Mouse (Mus musculus): Measurements from ENCODE around the gene Tmem86a.
"Not testable (repeated sequence)": the region's sequence is repeated elsewhere in the genome, so short reads cannot be mapped to it uniquely, and the experiment has no call there.

Gene Tmem86a

DNA sequence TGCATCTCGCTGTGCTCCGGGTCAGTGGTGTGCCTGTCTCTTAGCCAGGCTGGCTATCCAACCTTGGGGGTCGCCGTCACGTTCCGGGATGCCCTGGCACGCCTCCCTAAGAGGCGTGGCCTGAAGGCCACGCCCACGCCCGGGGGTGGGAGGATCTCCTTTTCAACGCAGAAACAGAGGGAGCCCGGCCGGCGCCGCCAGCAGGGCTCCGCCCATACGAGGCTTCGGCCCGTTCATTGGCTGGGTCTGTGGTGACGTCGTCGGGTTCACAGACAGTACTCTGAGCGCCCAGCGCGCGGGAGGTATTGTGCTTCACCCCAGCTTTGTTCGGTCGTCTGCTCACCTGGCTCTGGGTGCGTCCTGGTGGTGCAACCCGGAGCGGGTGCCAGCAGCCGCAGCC is at the start of gene Tmem86a:
TSS of gene Tmem86a (plus strand) at position 236 of the 400 bp plus-strand sequence.
- DNase-seq (ENCODE audit: low spot score) = peak; percentile 85

- DNase-seq (ENCODE audit: low spot score) = no peak
Observed at GRCm38 (mm10) chr7:47000644-47000983, 49.8 kb upstream of the Tmem86a start.

DNA sequence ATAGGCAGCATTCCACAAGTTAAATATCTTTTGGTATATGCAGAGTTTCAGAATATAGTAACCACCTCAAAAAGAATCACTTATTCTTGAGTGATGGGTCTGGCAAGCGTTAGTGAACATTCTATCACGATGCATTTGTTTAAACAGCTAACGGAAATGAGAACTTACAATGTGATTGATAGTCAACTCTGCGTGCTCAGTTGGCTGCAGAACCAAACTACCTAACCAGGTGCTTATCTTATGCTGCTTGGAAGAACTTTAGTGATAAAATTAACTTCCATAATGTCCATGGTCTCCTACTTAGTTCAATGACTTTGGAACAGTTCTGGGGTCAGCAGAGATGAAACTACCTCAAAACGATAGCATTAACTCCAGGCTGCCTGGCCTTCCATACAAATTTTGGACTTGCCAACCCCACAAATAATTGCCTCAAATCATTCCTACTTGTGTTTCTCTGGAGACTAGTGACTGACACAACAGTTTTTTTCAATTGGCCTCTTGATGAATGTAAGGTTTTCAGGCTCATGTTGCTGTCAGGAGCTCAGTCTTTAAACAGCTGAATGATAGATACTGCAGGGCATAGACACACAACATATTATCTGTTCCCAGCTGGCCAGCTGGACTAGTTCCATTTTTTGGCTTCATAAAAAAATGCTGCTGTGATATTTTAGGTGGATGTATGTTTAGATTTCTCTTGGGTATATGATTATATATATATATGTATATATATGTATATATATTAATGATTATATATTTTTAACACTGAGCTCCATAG is 49.1 kb upstream of the Tmem86a start:
- no peak for DNase-seq (ENCODE audit: low spot score)

DNA sequence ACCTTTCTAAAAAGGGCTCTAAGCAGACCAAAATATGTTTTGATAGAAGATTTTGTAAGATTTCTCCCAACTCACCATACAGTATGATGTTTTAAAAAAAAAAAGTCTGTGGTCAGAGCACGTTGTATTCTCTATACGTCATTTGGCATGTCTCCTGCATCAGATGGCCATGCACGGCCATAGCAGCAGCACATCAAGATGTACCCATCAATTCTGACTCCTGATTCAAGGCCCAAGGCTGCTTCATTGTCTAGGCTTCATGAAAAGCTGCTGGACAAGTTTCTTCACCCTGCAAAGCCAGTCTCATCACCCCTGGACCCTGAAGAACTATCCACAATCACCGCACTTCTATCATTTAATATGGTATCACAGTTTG is 48.5 kb upstream of the Tmem86a start:
- no peak for DNase-seq (ENCODE audit: low spot score)

GRCm38 (mm10) chr7:47003411-47004115 is 46.8 kb upstream of the Tmem86a start:
- DNase-seq (ENCODE audit: low spot score) = no peak

DNA sequence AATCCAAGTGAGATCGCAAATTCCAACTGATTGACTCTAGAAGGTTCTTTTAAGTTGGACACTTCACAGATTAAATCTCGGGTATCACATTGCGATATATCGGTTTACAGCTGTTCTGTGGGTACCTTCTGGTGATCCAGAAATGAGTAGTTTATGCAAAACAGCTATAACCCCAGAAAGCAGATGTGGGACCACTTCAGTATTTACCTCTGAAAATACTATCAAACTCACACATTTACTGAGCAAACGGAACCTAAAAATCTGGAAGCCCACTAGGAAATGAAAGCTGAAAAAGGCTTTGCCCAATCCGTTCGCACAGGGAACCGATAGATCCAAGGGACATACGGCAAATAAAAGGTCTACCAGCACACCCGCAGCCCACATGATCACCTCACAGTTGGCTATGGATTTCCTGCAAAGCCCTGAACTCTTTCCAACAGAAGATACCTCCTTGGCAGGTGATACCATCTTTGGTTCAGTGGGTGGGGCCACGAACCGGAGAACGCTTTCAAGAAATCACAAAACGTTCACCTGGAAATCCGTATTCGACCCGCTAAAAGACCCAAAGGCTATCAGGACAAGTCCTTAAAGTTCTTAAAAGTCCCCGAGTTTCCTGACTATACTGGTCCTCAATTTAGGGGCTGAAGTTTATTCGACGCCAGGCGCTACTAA is 43.2 kb upstream of the Tmem86a start:
- DNase-seq (ENCODE audit: low spot score) = no peak

DNA sequence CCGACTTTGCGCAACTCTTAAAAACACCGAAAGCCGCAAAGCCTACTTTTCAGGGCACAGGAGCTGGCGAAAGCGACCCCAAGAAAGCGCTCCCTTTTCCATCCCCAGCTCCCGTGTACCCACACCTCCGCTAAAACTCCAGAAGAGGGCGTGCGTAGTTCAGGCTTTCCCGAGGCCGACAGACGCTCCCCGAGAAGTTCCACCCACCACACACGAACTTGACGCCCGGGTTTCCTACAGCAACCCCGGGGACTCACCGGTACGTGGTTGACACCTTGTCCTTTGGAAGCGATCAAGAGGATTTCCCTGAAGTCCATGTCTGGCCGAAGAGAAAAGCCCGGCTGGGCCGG is 42.6 kb upstream of the Tmem86a start:
- no peak for DNase-seq (ENCODE audit: low spot score)

DNA sequence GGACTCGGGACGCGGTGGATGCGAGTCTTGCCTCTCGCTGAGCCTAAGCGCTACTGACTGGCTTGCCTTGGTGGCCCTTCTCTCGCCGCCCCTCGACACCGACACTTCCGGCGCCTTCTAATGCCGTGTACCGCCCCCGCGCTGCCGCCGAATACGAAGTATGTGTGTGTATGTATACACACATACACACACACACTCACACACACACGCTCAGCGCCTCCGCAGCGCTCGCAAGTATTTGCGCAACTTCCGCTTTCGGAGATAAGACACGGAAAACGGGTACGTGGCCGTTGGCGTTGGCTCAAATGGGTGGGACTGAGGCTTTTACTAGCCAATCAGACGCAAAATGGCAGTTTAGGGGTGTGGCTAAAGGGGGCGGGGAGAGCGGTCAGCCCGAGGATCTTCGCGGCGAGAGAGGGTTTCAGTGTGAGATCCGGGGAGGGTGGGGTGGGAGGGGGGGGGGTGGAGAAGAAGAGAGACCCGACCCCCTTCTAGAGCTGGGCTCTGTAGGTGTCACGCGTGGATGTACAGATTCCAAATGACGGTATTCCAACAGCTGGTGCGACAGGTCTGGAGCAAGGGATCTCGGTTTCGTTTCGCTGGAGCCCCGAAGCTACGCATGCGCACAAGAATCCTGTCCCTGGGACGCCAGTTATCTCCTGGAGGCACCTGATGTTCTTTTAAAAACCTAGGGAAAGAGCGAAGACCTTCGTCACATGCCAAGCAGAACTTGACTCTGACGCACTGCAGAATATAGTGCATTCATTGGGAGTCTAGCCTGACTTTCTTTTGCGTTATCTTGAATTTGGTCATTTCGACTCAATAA is 42.0 kb upstream of the Tmem86a start, which contains the start of gene Spty2d1:
TSS of gene Spty2d1 (minus strand) at position 244 of the 826 bp plus-strand sequence.
- DNase-seq (ENCODE audit: low spot score) = peak; percentile 98

GRCm38 (mm10) chr7:47013131-47013767 is 37.2 kb upstream of the Tmem86a start:
- DNase-seq (ENCODE audit: low spot score) = no peak

DNA sequence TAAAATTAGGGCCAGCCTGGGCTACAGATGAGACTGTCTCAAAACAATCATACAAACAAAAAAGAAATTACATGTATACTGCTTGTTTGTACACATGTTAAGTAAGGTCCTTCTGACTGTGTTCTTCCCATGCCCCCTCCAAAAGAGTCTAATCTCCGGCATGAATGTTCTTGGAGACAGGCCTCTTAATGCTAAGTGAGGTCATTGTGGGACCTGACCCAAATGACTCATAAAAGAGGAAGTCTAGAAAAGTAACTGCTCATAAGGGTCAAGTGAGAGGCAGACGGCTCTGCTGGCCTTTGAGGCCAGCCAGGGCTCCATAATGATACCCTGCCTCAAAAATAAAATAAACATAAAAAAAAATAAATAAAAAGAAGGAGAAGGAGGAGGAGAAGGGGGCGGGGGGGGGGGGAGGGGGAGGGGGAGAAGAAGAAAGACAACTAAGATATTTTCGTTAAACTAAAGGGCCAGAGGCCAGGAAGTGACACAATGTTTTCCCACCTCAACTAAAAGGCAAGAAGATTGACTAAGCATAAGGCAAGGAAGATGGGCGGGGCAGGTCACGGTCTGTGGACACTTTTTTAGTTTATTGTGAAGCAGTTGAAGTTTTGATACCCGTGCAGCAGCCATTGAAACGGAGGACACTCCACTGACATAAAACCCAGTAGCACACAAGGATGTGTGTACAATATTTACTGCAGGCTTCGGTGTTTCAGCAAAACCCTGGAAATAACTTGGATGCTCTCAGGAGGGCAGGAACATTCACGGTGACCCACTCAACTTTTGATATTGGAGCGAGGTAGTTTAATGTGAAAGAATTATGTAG is 35.6 kb upstream of the Tmem86a start:
- no peak for DNase-seq (ENCODE audit: low spot score)

DNA sequence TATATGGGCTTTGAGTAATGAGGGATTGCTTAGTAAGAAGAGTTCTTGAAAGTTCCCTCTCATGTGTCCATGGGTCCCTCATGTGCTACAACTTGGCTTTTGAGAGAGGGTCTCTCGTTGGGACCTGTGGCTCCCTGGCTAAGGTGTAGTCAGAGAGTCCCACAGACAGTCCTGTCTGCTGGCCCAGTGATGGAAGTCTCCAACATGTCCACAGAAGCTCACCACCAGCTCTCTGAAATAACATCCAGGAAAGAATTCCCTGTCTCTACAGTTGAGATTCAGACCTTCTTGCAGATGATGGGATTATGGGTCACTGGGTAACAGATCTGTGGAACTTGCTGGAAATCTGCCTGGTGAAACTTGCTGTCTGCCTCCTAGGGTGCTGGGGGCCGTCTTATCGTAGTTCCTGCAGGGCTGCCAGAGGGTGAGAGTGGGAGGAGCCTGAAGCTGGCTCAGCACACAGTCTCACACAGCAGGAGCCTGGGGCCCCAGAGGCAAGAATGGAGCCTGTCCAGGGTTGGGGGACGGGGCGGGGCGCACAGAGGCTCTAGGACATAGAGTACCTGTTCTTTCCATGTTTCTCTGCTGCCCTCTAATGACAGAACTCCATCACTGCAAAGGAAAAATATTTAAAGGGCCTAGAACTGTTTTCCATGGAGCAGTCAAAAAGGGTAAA is 34.9 kb upstream of the Tmem86a start:
- peak; percentile 18 for DNase-seq (ENCODE audit: low spot score)

DNA sequence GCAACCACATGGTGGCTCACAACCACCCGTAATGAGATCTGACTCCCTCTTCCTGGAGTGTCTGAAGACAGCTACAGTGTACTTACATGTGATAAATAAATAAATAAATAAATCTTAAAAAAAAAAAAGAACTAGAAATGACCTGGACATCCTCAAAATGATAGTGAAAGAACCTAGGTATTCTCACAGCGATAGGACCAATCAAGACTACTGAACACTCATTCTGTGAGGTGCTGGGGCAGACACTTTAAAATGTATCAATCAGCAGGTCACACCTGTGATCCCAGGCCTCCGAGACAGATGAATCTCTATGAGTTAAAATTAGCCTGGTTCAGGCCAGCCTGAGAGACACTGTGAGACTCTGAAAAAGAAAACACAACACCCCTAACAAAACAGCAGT is 33.8 kb upstream of the Tmem86a start:
- DNase-seq (ENCODE audit: low spot score) = no peak

DNA sequence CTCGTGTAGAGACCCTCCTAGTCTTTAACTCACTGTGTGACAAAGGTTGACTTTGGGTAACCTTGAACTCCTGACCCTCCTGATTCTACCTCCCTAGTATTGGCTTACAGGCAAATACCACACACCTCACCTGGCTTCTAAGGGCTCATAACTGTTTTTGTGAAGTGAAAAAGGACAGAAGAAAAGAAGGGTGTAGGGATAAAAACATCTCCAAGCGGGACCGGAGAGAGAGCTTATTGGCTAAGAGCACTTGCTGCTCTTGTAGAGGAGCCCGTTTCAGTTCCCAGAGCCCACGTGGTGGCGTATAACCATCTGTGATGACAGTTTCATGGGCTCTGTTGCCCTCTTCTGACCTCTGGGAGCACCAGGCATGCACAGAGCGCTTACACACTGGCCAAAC is 33.3 kb upstream of the Tmem86a start:
- no peak for DNase-seq (ENCODE audit: low spot score)

GRCm38 (mm10) chr7:47019641-47020040 is 30.8 kb upstream of the Tmem86a start:
- no peak for DNase-seq (ENCODE audit: low spot score)

- DNase-seq (ENCODE audit: low spot score) = no peak
Observed at GRCm38 (mm10) chr7:47020956-47021355, 29.4 kb upstream of the Tmem86a start.

DNA sequence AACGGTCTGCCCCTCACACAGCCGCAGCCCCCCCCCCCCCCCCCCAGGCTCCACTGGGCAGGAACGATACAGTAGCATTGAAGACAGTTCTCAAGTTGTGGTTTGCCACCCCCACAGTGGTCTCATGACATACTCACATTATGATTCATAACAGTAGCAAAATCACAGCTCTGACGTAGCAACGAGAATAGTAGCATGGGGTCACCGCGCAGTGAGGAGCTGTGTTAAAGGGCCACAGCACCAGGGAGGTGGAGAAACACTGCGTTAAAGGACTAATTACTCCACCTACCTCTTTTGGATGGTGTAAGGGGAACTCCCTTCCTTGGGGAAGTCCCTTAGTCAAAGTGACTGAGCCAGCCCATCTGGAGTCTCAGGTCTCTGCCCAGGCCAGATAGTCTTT is 27.9 kb upstream of the Tmem86a start:
- DNase-seq (ENCODE audit: low spot score) = no peak

DNA sequence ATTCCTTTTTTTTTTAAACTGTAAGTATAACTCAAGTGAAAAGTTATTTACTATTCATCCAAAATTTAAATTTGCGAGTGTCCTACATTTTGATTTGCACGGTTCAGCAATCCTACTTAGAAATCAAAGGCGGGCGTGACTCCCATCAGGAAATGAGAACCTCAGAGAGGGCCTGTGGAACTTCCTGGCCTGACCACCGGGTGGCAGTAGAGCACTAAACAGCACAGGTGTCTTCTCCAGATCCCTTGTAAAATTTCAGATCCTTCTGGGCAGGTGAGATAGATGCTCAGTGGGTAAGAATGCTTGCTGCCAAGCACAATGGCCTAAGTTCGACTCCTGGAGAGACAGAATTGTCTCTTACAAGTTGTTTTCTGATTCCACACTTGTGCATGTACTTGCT is 26.9 kb upstream of the Tmem86a start:
- DNase-seq (ENCODE audit: low spot score) = peak; percentile 61

GRCm38 (mm10) chr7:47024454-47024853 is 25.9 kb upstream of the Tmem86a start:
- no peak for DNase-seq (ENCODE audit: low spot score)

GRCm38 (mm10) chr7:47025429-47025828 is 25.0 kb upstream of the Tmem86a start:
- DNase-seq (ENCODE audit: low spot score) = no peak

- DNase-seq (ENCODE audit: low spot score) = not testable (repeated sequence)
Observed at GRCm38 (mm10) chr7:47026899-47027298, 23.5 kb upstream of the Tmem86a start.
